Mouse (Mus musculus): ENCODE results near the gene Arrdc4.

DNA sequence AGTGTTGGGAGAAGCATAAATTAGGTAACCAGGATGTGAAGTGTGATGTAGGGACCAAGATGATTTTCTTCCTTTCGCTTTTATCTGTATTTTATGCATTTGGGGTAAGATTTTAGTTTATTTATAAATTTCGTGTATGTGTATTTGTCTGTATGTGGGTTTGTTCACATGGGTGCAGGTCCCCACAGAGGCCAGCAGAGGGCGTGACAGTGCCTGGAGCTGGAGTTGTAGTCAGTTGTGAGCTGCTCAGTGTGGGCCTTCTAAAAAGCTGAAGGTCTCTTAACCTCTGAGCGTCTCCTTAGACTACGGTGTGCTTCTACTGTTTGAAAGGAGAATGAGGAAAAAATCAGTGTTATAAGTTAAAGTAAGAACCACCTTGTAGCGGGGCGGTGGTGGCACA, 43.9 kb downstream of the Arrdc4 start:
- TF ChIP-seq CTCF (IDR thresholded peaks at IDR 0.05; ENCODE audit: borderline replicate concordance, insufficient read depth, low read depth, low read length) (no peak), POLR2A (IDR thresholded peaks at IDR 0.05; ENCODE audit: borderline replicate concordance, insufficient read depth, low read length) (no peak)

All from cerebellum, adult 2 months (tissue).